Mouse (Mus musculus): ENCODE results near the gene Tanc1.

- TF ChIP-seq GATA1 (IDR thresholded peaks at IDR 0.05; ENCODE audit: borderline replicate concordance, low read length) (no peak), FLI1 (IDR thresholded peaks at IDR 0.05; ENCODE audit: low read length) (no peak)
Observed at GRCm38 (mm10) chr2:59672086-59672485, 60.2 kb downstream of the Tanc1 start.
